Mouse (Mus musculus) cerebellum, adult 2 months (tissue): ENCODE measurements around the gene 5730409E04Rik.

ENCODE experiments used
- CTCF ChIP-seq: fragments of 200-500 bp; IDR thresholded peaks from 2 replicates; pipeline ENCODE4 v1.5.1; 2011; ENCODE audit warnings: low read depth, mild to moderate bottlenecking, control low read depth, low read length, moderate library complexity, borderline replicate concordance; ENCODE audit not compliant: insufficient read depth
- POLR2A ChIP-seq: fragments of 200-500 bp; IDR thresholded peaks from 2 replicates; pipeline ENCODE4 v1.6.1; 2011; ENCODE audit warnings: low read length, control low read depth, borderline replicate concordance; ENCODE audit not compliant: insufficient read depth

GRCm38 (mm10) chr4:126643815-126644214, 34.2 kb downstream of the 5730409E04Rik start:
- TF ChIP-seq POLR2A (no peak), CTCF (no peak)
